Mouse (Mus musculus) kidney, postnatal 0 days (tissue): Measurements from ENCODE around the gene Slc9a8. TPM values are rescaled to one million over a fixed set of nuclear protein-coding genes. Genes with fewer than 3 reads are reported as not detected.

Experiments used
- ATAC-seq: fragments of 200-750 bp; cut with Nextera tagmentation; replicated peaks from 2 replicates; pipeline ENCODE4 v1.8.0; 2017; ENCODE audit warnings: low read depth, moderate number of reproducible peaks, moderate TSS enrichment, moderate library complexity; ENCODE audit not compliant: low FRiP score
- DNase-seq: peaks from one replicate; pipeline ENCODE4 v3.0.0-alpha.2; 2016; ENCODE audit warnings: low spot score
- H3K27ac ChIP-seq: fragments of 300-500 bp; sonication (generic); 2 replicates; pipeline ENCODE4 v1.5.1; 2014; ENCODE audit warnings: mild to moderate bottlenecking
- H3K27me3 ChIP-seq: fragments of 300-500 bp; sonication (generic); 2 replicates; pipeline ENCODE4 v1.6.1; 2014; ENCODE audit warnings: low read length, mixed read lengths; ENCODE audit not compliant: insufficient read depth
- H3K36me3 ChIP-seq: fragments of 300-500 bp; sonication (generic); 2 replicates; pipeline ENCODE4 v1.6.1; 2014; ENCODE audit warnings: low read length, mixed read lengths; ENCODE audit not compliant: insufficient read depth
- H3K4me1 ChIP-seq: fragments of 300-500 bp; sonication (generic); replicated peaks from 2 replicates; pipeline ENCODE4 v1.6.1; 2014; ENCODE audit warnings: antibody characterized with exemption, low read length, mixed read lengths; ENCODE audit not compliant: insufficient read depth
- H3K4me2 ChIP-seq: fragments of 300-500 bp; sonication (generic); 2 replicates; pipeline ENCODE4 v1.6.1; 2014; ENCODE audit warnings: mild to moderate bottlenecking, low read length, moderate library complexity, mixed read lengths
- H3K4me3 ChIP-seq: fragments of 300-500 bp; sonication (generic); replicated peaks from 2 replicates; pipeline ENCODE4 v1.5.1; 2014; ENCODE audit warnings: low read depth, low read length
- H3K9ac ChIP-seq: fragments of 300-500 bp; sonication (generic); 2 replicates; pipeline ENCODE4 v1.6.1; 2014; ENCODE audit warnings: low read depth, low read length
- H3K9me3 ChIP-seq: fragments of 300-500 bp; sonication (generic); replicated peaks from 2 replicates; pipeline ENCODE4 v1.6.1; 2016; ENCODE audit warnings: low read length, inconsistent platforms, mixed read lengths
- CTCF ChIP-seq: IDR thresholded peaks from 2 replicates; pipeline ENCODE4 v1.5.1; 2016; ENCODE audit warnings: antibody characterized with exemption, low read depth, mild to moderate bottlenecking, moderate library complexity
- WGBS: fragments of 180-500 bp; shearing (Covaris S2); extraction: QIAGEN DNeasy Blood & Tissue Kit; methylation state at CpG from one replicate; pipeline ENCODE4 v1.1.7; 2014; 5-methylcytosine and 5-hydroxymethylcytosine counted together
- polyA plus RNA-seq: library from polyadenylated mRNA; unstranded; fragments of >200 nt; fragmentation: Nextera tagmentation; extraction: Ambion mirVana; gene quantifications from 2 replicates; pipeline ENCODE4 v1.2.1, GENCODE M21; 2015

Slc9a8 gene
- polyA plus RNA-seq, 1 experiment from 2014 or later, result 14.2 TPM

DNA sequence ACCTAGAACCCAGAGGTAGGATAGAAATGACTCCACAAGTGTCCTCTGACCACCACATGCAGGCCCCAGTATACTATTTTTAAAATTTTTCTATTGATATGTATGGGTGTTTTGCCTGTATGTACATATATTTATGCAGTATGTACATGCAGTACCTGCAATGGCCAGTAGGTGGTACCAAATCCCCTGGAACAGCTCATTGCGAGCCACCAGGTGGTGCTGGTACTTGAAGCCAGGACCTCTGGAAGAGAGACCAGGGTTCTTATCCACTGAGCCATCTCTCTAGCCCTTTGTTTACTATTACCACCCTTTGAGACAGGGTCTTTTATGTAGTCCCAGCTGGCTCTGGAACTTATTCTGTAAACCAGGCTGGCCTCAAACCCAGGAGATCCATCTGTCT lies 2.3 kb upstream of the Slc9a8 start:
- no peaks in the 10 kb centered on the region for H3K9me3 ChIP-seq
- peaks cover 11% of the 10 kb centered on the region; the same call in 1 of the 2 replicates for H3K4me1 ChIP-seq
- H3K27ac ChIP-seq, result no peak overlapping the region
- H3K27me3 ChIP-seq, result no peaks in the 10 kb centered on the region
- TF ChIP-seq CTCF, result peak; percentile 91
- ATAC-seq (no peak), DNase-seq (peak; percentile 55)
- peaks cover under 1% of the 10 kb centered on the region; the same call in 1 of the 2 replicates for H3K36me3 ChIP-seq
- H3K4me3 ChIP-seq, result no peak overlapping the region
- WGBS, result 65% methylated on average over 1 of the region's 1 CpGs
- H3K4me2 ChIP-seq, result no peak overlapping the region
- H3K9ac ChIP-seq, result no peak overlapping the region

GRCm38 (mm10) chr2:167420811-167421241 lies 686 bp upstream of the Slc9a8 start:
- peaks cover 14% of the 10 kb centered on the region for H3K36me3 ChIP-seq
- H3K4me3 ChIP-seq, result peak overlapping the region; percentile 70
- H3K9ac ChIP-seq, result peak overlapping the region; percentile 83
- H3K9me3 ChIP-seq, result no peaks in the 10 kb centered on the region
- peak overlapping the region; percentile 91 for H3K4me2 ChIP-seq
- 12% methylated on average over 10 of the region's 10 CpGs for WGBS
- peak overlapping the region; percentile 95 for H3K27ac ChIP-seq
- H3K4me1 ChIP-seq, result peaks cover 11% of the 10 kb centered on the region; the same call in 1 of the 2 replicates
- ATAC-seq (no peak), DNase-seq (peak; percentile 32)
- H3K27me3 ChIP-seq, result no peaks in the 10 kb centered on the region
- no peak for TF ChIP-seq CTCF

DNA sequence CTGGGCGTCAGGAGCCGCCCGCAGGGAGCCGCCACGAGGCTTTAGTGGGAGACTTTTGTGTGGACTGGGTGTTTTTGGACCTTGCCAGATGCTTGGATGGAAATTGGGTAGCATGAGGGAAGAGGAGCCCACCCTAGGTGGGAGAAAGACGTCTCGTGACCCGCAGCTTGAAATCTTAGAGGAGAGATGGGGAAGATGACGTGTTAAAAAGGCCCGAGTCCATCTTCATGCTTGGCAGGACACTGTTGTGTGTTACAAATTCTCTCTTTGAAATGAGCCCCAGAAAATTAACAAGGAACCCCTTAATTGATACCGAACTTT lies 598 bp downstream of the Slc9a8 start:
- H3K27me3 ChIP-seq, result no peaks in the 10 kb centered on the region
- ATAC-seq, result no peak
- 3% methylated on average over 11 of the region's 11 CpGs for WGBS
- DNase-seq, result no peak
- H3K27ac ChIP-seq, result peak overlapping the region; percentile 95
- H3K36me3 ChIP-seq, result peaks cover 27% of the 10 kb centered on the region
- peak overlapping the region; percentile 83 for H3K9ac ChIP-seq
- peak overlapping the region; percentile 70 for H3K4me3 ChIP-seq
- H3K4me2 ChIP-seq, result peak overlapping the region; percentile 91
- H3K9me3 ChIP-seq, result no peaks in the 10 kb centered on the region
- no peak for TF ChIP-seq CTCF
- peaks cover 11% of the 10 kb centered on the region; the same call in 1 of the 2 replicates for H3K4me1 ChIP-seq

GRCm38 (mm10) chr2:167423031-167423611 lies 1.6 kb downstream of the Slc9a8 start:
- Histone ChIP-seq H3K36me3 (peaks cover 37% of the 10 kb centered on the region), H3K4me3 (no peak overlapping the region), H3K9me3 (no peaks in the 10 kb centered on the region), H3K9ac (no peak overlapping the region), H3K4me1 (peaks cover 11% of the 10 kb centered on the region; the same call in 1 of the 2 replicates), H3K4me2 (no peak overlapping the region; the same call in 1 of the 2 replicates), H3K27ac (no peak overlapping the region), H3K27me3 (no peaks in the 10 kb centered on the region)
- 86% methylated on average over 5 of the region's 5 CpGs for WGBS
- ATAC-seq, result no peak
- DNase-seq, result no peak
- no peak for TF ChIP-seq CTCF

DNA sequence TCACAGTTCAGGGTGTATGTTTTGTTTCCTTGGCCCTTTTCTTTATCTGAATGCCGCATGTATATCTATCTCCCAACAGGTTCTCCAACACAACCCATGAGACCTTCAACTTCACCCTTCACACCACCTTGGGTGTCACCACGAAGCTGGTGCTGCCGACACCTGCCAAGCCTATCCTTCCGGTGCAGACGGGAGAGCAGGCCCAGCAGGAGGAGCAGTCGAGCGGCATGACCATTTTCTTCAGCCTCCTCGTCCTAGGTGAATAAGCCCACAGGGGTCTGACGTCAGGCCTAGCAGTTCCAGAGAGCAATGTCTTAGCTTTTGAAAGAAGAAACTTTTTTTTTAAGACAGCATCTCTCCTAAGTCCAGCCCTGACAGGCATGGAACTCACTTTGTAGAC lies 2.5 kb downstream of the Slc9a8 start:
- H3K4me2 ChIP-seq, result no peak overlapping the region
- no peak overlapping the region for H3K27ac ChIP-seq
- H3K9me3 ChIP-seq, result no peaks in the 10 kb centered on the region
- H3K27me3 ChIP-seq, result no peaks in the 10 kb centered on the region
- ATAC-seq, result no peak
- no peak overlapping the region for H3K9ac ChIP-seq
- H3K4me3 ChIP-seq, result no peak overlapping the region
- TF ChIP-seq CTCF, result peak; percentile 11; the same call in 1 of the 2 replicates
- H3K4me1 ChIP-seq, result peaks cover 11% of the 10 kb centered on the region; the same call in 1 of the 2 replicates
- H3K36me3 ChIP-seq, result peaks cover 38% of the 10 kb centered on the region
- no peak for DNase-seq
- WGBS, result 81% methylated on average over 9 of the region's 9 CpGs

DNA sequence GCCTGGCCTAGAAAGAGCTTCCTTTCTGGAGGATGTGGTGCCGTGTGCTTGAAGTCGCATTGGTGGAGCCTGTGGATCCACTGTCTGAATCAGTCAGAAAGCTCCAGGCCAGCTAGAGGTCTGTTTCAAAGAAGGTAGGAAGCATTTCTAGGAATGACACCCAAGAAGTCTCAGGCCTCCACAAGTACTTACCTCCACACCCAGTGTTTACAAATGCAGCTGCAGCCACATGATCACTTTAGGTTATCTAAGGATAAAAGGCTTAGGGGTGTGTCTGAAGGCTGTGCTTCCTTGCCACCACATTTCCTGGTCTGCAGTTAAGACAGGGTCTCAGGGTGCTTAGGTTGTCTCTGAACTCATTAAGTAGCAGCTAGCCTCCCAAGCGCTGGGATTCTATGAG lies 3.0 kb downstream of the Slc9a8 start:
- TF ChIP-seq CTCF, result no peak
- Histone ChIP-seq H3K27me3 (no peaks in the 10 kb centered on the region), H3K9ac (no peak overlapping the region), H3K36me3 (peaks cover 38% of the 10 kb centered on the region), H3K9me3 (no peaks in the 10 kb centered on the region), H3K4me2 (no peak overlapping the region), H3K27ac (no peak overlapping the region), H3K4me1 (peaks cover 11% of the 10 kb centered on the region; the same call in 1 of the 2 replicates), H3K4me3 (no peak overlapping the region)
- no peak for ATAC-seq
- whole genome bisulfite sequencing, result 99% methylated on average over 3 of the region's 3 CpGs
- DNase-seq, result no peak

GRCm38 (mm10) chr2:167425407-167425806 lies 3.9 kb downstream of the Slc9a8 start:
- Histone ChIP-seq H3K36me3 (peaks cover 38% of the 10 kb centered on the region), H3K9ac (no peak overlapping the region), H3K27ac (no peak overlapping the region), H3K4me3 (no peak overlapping the region), H3K27me3 (no peaks in the 10 kb centered on the region), H3K4me2 (no peak overlapping the region), H3K9me3 (no peaks in the 10 kb centered on the region), H3K4me1 (peaks cover 11% of the 10 kb centered on the region; the same call in 1 of the 2 replicates)
- DNase-seq (no peak), ATAC-seq (no peak)
- TF ChIP-seq CTCF, result no peak
- 85% methylated on average over 6 of the region's 6 CpGs for WGBS
